Mouse (Mus musculus): ENCODE measurements around the gene Gm20517. TPM values are rescaled to one million over a fixed set of nuclear protein-coding genes. Genes with fewer than 3 reads are reported as not detected.
"Not testable (repeated sequence)": the region's sequence is repeated elsewhere in the genome, so short reads cannot be mapped to it uniquely, and the experiment has no call there.

The Gm20517 gene
- polyA plus RNA-seq, 1 experiment from 2014 or later, result 1.8 TPM

DNA sequence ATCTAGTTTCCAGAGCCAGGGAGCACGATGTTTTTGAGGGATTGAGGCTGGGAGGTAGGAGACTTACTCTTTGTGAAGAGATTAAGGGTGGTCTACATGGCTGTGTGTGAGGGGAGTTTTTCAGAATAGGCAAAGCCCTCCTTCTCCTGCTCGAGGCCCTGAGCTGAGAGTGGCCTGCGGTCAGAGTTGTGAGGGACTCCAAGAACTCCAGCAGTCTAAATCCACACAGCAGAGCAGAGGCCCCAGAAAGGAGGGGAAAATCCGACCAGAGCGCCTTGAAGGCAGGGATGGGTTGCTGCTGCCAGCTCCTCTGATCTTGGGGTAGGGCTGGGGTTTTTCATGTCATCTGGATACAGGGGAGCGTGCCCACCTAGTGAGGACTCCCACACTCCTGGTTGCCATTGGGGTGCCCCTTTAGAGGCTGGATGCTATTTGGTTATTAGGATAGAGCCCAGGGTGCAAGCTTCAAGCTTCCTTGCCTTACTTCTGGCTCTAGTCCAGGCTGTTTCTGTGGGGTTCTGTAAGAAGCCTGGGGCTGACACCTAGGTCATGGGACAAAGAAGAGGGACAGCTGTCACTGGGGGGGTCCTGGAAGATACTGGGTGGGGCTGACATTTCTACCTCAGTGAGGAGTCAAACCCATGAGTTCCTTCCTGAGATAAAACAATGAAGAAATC, 15.1 kb upstream of the Gm20517 start:
- no peak for DNase-seq (ENCODE audit: low spot score)

DNA sequence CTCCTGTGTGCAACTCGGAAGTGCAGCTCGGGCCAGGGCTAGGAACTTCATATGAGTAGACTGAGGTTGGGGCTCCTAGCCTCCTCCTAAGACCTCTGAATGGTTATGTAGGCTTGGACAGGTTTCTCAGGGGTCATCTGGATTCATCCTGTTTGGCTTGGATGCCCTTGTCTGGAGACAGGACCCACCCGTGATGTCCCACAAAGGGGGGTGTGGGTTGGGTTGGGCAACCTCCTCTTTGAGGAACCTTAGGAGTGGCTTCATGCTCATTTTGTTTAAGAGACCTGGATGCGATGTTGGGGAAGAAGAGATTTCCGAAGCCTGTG, 14.6 kb upstream of the Gm20517 start:
- no peak for DNase-seq (ENCODE audit: low spot score)

DNA sequence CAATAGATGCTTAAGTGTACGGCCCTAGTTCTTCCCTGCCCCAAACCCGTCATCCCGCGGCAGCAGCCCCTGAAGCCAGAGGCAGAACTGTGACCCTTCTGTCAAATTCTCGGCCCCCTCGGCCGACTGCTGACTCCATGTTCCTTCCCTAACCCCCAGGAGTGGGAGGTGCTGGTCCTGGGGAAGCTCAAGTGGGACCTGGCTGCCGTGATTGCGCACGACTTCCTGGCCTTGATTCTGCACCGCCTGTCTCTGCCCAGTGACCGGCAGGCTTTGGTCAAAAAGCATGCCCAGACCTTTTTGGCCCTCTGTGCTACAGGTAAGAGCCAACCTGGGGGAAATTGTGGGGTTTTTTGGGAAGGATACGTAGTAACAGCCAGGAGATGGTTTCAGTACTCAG, 14.1 kb upstream of the Gm20517 start:
- DNase-seq (ENCODE audit: low spot score), result no peak

DNA sequence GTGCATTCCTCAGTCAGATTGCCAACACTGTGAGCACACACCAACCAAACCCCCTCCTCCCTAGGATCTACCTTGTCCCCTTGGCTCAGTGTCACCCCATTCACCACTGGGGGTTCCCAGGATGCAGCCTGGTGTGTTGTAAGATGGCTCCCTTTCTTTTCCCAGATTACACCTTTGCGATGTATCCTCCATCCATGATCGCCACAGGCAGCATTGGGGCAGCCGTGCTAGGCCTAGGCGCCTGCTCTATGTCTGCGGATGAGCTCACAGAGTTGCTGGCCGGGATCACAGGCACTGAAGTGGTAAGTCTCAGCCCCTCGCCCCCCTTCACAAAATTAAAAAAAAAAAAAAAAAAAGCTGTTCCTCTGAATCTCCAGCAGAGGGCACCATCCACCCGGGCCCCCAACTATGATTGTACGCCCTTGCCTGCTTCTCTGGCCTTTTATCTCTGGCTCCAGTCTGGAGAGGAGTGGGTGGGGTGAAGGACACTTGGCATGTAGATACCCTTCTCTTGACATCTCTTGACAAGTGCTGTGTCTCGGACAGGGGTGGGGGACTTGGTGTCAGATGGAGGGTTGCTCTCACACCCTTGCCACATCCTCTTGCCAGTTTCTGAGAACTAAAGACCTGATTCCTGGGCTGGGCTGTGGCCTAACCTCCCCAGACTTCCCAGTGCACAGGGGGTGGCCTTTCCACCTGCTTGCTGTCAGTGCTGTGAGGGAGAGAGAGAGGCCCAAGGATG, 13.4 kb upstream of the Gm20517 start:
- peak; percentile 75 for DNase-seq (ENCODE audit: low spot score)

DNA sequence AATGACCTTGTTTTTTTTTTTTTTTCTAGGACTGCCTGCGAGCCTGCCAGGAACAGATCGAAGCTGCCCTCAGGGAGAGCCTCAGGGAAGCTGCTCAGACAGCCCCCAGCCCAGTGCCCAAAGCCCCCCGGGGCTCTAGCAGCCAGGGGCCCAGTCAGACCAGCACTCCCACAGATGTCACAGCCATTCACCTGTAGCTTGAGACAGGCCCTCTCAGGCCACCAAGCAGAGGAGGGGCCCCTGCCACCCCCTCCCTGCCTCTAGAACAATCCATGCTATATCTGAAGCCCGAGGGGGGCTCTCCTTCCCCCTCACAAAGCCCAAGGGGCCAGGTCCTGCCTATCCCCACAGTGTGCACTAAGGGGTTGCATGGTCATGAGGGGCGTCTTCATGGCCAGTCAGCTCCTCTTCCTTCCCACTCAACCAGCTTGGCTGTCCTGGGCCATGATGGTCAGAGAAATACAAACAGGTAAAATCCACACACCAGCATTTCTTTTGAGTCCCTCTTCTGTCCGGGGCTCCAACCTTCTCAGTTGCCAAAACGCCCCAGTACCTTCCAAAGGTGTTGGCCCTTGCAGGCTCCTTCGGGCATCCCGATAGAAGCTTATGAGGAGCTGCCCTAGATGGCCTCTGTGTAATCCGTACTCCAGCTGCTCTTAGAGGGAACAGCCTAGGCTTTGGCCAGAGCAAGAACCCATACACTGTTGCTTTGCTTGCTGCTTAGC, 12.6 kb upstream of the Gm20517 start:
- DNase-seq (ENCODE audit: low spot score), result not testable (repeated sequence)

DNA sequence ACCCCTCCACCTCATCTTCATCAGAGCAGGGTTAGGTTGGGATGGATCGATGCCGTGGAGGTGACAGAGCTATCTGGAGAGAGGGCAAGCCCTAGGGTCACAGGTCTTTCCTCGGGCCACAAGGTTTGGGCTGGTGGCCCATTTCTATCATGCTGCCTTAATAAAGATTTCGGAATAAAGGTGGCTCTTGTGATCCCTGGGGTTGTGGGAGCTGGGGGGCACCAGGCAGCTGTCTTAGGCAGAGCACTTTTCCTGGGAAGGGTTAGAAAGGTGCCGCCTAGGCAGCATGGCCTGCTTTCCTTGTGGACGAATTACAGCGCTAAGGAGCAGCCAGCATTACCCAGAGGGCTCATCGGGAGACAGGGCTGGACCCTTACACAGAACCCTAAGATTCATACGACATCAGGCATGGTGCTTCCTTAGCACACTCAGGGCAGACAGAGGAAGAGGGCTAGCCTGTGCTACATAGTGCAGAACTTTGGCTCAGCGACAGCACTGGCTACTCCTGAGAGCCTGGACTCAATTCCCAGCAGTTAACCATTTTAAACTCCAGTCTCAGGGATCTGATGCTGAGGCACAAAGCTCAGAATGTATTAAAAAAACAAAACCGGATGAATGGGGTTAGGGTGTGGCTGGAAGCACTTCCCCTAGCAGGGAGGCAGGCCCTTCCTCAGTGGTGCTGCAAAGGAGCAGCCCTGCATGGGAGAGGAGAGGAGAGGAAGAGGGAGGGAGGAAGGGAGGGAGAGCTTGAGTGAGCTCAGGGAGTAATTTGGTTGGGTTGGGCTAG, 11.7 kb upstream of the Gm20517 start:
- DNase-seq (ENCODE audit: low spot score), result peak; percentile 49

DNA sequence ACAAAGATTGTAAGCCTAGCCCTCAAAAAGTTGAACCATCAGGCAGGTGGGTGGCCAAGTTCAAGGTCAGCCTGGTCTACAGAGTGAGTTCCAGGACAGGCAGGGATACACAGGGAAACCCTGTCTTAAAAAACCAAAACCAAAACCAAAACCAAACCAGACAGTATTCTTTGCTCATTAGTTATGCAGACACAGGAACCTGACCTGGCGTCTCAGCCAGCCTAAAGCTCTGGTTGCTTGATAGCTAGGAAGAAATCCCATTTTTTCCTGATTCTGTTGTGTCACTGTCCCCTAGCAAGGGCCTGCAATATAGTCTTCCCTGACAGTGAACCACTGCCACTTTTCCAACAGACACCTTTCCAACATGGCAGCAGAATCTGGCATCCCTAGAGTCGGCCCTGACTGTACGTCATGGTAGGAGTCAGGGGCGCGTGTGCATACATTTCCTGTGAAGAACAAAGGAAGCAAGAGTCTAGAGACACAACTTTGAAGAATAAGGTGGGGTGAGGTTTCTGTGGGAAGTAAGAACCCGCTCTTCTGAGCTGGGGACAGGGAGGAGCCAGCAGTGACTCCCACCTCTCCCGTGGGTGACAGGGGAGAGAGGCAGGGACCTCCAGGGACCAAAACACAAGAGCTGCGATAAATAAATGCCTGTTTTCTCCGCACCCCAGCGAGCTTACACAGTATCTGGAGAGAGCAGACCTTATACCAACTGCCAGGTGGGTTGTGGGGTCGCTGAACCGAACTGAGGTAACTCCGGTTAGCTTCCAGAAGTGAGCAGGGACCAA, 10.6 kb upstream of the Gm20517 start:
- peak; percentile 81 for DNase-seq (ENCODE audit: low spot score)

DNA sequence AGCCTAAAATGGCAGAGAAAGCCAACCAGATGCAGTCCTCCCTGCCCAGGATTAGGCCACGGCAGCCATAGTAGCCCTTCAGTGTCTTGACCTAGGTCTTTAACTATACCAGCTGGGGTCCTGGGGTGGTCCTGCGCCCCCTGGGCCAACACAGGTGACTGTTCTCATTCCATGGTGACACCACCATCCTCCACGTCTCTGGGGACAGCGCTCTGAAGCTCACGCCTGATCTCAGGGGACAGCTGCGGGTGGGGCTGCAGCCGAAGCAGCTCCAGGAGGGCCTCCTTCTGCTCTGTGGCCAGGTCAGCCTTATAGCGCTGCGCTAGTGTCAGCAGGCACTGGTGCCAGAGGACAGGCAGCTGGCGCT, 10.0 kb upstream of the Gm20517 start:
- DNase-seq (ENCODE audit: low spot score), result no peak

DNA sequence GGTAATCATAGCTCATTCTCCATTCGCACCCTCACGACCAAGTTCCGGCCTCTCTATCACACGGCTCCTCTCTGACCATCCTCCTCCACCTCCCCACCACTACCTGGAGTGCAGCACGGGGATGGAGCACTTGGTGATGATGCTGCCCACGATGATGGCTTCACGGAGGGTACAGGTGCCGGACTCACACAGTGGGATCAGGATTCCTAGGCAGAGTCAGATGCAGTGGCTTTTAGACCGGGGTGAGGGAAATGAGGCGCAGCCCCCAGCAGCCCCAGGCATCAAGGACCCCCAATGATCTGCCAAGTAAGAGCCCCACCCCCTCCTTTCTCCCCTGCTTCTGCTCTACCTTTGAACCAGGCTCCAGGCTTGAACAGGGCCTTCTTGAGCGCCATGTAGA, 9.1 kb upstream of the Gm20517 start:
- no peak for DNase-seq (ENCODE audit: low spot score)

DNA sequence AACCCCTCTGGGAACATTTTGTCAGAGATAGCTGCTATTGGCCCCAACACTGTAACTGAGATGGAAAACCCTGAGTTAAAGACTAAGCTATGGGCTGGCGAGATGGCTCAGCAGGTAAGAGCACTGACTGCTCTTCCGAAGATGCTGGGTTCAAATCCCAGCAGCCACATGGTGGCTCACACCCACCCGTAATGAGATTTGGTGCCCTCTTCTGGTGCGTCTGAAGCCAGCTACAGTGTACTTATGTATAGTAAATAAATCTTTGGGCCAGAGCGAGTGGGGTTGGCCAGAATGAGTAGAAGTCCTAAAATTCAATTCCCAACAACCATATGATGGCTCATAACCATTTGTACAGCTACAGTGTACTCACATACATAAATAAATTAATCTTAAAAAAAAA, 5.2 kb upstream of the Gm20517 start:
- peak; percentile 51 for DNase-seq (ENCODE audit: low spot score)

DNA sequence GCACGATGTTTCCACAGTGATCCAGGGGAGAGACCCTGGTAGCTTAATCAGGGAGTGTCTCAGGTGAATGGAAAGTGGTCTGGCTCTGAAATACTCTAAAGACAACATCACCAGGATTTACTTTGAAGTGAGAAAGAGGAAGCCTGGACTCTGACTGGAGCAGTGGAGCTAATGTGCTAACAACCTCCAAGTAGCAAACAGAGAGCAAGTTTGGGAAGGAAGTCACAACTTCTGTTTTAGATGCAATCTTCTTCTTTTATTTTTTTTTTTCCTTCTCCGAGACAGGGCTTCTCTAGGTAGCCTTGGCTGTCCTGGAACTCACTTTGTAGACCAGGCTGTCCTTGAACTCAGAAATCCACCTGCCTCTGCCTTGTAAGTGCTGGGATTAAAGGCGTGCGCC, 2.2 kb upstream of the Gm20517 start:
- DNase-seq (ENCODE audit: low spot score), result no peak

DNA sequence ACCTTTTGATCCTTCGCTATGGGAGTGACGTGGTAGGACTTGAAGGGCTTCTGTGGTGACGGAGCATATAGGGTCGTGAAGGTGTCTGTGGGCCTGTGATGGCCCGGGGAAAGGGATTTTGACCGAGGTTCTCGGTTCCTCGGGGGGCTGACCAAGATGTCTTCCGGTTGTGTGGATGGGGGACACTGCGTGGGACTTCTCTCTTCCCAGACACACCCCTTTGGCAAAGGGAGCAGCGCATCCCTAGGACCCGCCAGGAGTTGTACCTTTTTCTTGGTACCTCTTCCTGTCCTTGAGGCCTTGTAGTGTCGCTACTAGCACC, 233 bp downstream of the Gm20517 start:
- no peak for DNase-seq (ENCODE audit: low spot score)

DNA sequence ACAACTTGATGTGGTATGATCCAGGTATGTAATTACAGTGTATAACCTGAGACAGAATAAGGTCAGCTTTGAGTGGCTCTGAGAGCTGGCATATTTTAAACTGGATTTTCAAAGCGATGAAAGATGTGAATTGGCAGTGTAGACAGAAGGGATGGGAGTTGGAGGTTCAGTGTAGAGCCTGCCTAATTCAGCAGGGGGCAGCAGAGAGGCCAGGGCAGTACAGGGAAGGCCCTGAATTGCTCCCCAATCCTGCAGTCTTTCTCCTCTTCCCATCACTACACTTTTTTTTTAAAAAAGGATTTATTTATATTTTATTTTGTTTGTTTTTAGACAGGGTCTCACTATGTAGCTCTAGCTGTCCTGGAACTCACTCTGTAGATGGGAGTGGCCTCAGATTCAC, 2.6 kb downstream of the Gm20517 start:
- no peak for DNase-seq (ENCODE audit: low spot score)

DNA sequence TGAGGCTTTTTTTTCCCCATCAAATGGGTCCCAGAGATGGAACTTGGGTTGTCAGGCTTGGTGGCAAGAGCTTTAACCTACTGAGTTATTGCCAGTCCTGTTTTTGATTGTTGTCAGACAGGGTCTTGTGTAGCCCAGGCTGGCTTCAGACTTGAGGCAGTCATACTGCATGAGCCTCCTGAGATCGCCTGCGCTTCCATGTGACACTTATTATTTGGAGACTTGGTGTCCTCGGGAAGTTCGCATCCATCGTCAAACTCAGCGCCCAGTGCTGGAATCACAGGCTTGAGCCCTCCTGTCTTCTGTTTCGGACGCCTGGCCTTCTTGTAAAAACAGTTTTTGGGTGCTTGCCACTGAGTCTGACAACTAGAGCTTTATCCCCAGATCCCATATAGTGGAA, 4.7 kb downstream of the Gm20517 start:
- DNase-seq (ENCODE audit: low spot score), result no peak

DNA sequence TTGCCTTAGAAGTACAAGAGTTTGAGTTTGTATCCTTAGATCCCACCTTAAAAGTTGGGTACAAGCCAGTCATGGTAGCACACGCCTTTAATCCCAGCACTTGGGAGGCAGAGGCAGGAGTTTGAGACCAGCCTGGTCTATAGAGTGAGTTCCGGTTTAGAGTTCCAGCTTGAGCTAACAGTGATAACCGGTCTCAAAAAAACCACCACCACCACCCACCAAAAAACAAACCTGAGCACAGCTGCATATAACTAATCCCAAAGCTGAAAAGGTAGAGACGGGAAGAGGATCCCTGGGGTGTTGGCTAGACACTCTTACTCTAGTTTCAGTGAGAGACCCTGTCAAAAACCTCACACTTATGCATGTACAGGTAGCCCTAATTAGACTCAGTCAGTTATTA, 5.3 kb downstream of the Gm20517 start:
- no peak for DNase-seq (ENCODE audit: low spot score)

DNA sequence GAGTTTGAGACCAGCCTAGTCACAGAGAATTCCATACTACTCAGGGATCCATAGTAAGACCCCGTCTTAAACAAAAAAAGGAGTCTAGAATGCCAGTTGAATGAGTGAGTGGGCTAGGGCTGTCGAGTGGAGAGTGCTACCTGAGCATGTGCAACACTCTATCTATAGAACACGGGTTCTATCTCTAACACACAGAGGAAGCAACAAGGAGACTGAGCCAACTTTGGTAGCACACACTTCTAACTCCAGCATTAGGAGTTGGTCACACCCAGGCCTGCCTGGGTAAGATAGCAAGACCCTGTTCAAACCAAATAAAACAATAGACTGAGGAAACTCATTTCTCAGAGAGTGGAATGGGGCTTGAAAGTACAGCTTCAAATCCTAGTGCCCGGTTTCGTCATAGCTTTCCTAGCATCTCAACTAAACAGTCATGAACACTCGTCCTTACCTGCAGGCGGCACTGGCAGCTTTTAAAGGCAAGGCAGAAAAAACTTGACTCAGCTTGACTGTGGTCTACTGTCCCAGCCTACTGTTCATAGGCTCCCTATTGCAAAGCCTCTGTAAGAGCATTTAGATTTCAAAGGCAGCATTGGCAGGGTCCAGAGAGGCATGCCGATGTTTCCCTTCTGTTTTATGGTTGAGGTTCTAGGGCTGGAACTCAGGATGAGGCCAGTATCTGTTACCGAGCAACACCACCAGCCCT, 6.4 kb downstream of the Gm20517 start:
- no peak for DNase-seq (ENCODE audit: low spot score)

DNA sequence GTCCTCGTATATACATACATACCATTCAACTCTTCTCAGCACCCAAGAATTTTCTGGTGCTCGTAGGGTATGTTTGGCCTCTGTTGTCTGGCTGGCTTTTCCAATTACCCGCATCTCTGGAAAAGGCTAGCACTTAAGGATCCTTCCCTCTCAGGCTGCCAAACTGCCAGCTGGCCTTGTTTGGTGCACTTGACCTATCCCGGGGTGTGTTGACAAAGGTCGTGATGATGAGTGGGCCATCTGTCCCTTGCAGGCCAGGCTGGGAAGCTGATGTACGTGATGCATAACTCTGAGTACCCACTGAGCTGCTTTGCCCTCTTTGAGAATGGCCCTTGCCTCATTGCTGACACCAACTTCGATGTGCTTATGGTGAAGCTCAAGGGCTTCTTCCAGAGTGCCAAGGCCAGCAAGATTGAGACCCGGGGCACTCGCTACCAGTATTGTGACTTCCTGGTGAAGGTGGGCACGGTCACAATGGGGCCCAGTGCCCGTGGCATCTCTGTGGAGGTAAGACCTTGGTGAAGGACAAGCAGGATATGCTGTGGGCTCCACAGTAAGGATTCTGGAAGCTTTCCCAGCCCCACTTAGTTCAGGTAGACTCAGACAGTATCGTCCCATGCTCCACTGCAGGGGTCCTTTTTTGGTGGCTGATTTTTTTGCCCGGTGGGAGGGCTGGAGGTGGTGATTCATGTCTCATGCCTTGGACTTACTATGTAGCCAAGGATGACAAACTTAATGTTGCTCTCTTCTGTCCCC, 7.3 kb downstream of the Gm20517 start:
- DNase-seq (ENCODE audit: low spot score), result no peak

DNA sequence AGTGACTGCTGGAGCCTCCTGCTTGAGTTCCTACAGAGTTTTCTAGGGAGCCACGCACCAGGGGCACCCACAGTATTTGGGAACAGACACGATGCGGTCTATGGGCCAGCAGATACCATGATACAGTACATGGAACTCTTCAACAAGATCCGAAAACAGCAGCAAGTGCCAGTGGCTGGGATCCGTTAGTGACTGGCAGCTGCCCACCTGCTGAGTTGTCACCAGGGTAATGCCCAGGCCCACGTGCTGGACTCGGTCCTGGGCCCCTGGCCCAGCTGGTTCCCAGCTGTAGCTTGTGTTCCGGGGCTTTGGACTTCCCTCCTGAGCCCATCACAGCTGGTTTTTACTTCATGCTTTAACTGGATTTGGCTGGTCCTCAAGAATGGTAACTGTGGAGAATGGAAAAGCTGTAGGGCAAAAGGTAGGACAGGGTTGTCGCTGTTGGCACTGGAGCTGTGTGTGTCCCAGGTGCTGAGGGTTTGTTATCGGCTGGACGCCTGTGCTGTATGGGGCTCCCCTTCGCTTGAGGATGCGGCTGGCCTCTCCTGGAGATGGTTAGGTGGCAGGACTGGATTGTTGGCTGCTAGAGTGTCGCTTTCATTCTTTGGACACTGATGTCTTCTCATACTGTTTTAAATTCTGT, 11.6 kb downstream of the Gm20517 start:
- no peak for DNase-seq (ENCODE audit: low spot score)

DNA sequence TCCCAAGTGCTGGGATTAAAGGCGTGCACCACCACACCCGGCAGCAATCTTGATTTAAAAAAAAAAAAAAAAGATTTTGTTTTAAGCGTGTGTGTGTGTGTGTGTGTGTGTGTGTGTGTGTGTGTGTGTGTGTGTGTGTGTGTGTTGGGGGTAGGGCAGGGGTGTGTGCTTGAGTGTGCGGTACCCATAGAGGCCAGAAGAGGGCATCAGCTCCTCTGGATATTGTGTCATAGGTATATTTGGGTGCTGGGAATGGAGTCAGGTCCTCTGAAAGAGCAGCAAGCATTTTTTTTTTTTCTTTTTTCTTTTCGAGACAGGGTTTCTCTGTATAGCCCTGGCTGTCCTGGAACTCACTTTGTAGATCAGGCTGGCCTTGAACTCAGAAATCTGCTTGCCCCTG, 13.2 kb downstream of the Gm20517 start:
- not testable (repeated sequence) for DNase-seq (ENCODE audit: low spot score)

Data from thymus, postnatal 0 days (tissue).